Mouse (Mus musculus) myocyte (in vitro differentiated cells): Measurements from ENCODE around the gene Sema4b.

Experiments used
- CEBPB ChIP-seq: IDR thresholded peaks from 2 replicates; pipeline ENCODE4 v1.6.1; 2011; ENCODE audit warnings: mild to moderate bottlenecking, moderate library complexity; ENCODE audit not compliant: poor library complexity, insufficient read depth, severe bottlenecking
- E2F4 ChIP-seq: IDR thresholded peaks from one replicate; pipeline ENCODE4 v1.6.1; 2011; ENCODE audit warnings: mild to moderate bottlenecking, control low read depth, moderate library complexity; ENCODE audit not compliant: insufficient read depth
- MAX ChIP-seq: IDR thresholded peaks from one replicate; pipeline ENCODE4 v1.6.1; 2011; ENCODE audit warnings: low read depth, mild to moderate bottlenecking, control low read depth
- MYOD1 ChIP-seq, 3 experiments: IDR thresholded peaks; one replicate each; pipeline ENCODE4 v1.6.1; 2011; ENCODE audit warnings: control low read depth in 2 of 3, low read depth in 2 of 3, mild to moderate bottlenecking in 2 of 3, moderate library complexity in 1 of 3; ENCODE audit not compliant: insufficient read length in 2 of 3, control insufficient read depth in 1 of 3
- MYOG ChIP-seq, 3 experiments: IDR thresholded peaks; one replicate each; pipeline ENCODE4 v1.6.1; 2011; ENCODE audit warnings: control low read depth in 2 of 3, low read depth in 2 of 3, mild to moderate bottlenecking in 2 of 3; ENCODE audit not compliant: insufficient read length in 2 of 3, control insufficient read depth in 1 of 3, insufficient read depth in 1 of 3
- POLR2A ChIP-seq: IDR thresholded peaks from one replicate; pipeline ENCODE4 v1.6.1; 2011; ENCODE audit warnings: low read depth, mild to moderate bottlenecking, control low read depth, moderate library complexity; ENCODE audit not compliant: insufficient read length
- POLR2AphosphoS2 ChIP-seq: IDR thresholded peaks from one replicate; pipeline ENCODE4 v1.6.1; 2011; ENCODE audit warnings: low read depth, control low read depth; ENCODE audit not compliant: insufficient read length
- SRF ChIP-seq: IDR thresholded peaks from one replicate; pipeline ENCODE4 v1.6.1; 2011; ENCODE audit warnings: low read depth; ENCODE audit not compliant: control insufficient read depth, insufficient read length
- TCF12 ChIP-seq: IDR thresholded peaks from one replicate; pipeline ENCODE4 v1.6.1; 2011; ENCODE audit warnings: mild to moderate bottlenecking, control low read depth; ENCODE audit not compliant: poor library complexity, insufficient read depth, severe bottlenecking
- USF1 ChIP-seq: IDR thresholded peaks from one replicate; pipeline ENCODE4 v1.6.1; 2011; ENCODE audit warnings: low read depth, mild to moderate bottlenecking, control low read depth, moderate library complexity

DNA sequence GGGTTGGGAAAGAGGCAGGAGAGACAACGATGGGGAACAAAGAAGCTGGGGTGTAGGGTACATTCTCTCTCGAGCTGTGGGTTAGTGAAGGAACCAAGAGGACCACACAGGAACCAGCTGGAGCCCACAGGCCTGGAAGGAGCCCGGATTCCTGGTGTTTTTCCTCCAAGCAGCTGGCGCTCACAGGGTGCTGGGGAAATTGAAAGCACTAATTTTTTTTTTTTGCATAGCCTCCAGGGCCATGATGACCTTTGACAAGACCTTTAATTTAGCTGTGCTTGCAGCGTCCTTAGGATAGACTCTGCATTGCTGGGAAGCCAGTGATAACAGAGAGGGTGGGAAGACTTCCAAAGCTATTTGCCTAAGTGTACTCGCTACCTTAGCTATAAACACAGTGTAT is 1.7 kb upstream of the Sema4b start:
- TF ChIP-seq POLR2A = no peak
- TF ChIP-seq SRF = no peak
- TF ChIP-seq E2F4 = no peak
- no peak for TF ChIP-seq USF1
- no peak for TF ChIP-seq TCF12
- TF ChIP-seq MYOG (IDR thresholded peaks at IDR 0.05; ENCODE audit: control insufficient read depth in 1 of 3, insufficient read depth in 1 of 3, insufficient read length in 2 of 3, low read depth in 2 of 3) = no peak
- TF ChIP-seq MAX = no peak
- TF ChIP-seq CEBPB = no peak
- TF ChIP-seq POLR2AphosphoS2 = no peak
- no peak for TF ChIP-seq MYOD1 (IDR thresholded peaks at IDR 0.05; ENCODE audit: control insufficient read depth in 1 of 3, insufficient read length in 2 of 3, low read depth in 2 of 3)
